Mouse (Mus musculus): Measurements from ENCODE around the gene Btbd9.

DNA sequence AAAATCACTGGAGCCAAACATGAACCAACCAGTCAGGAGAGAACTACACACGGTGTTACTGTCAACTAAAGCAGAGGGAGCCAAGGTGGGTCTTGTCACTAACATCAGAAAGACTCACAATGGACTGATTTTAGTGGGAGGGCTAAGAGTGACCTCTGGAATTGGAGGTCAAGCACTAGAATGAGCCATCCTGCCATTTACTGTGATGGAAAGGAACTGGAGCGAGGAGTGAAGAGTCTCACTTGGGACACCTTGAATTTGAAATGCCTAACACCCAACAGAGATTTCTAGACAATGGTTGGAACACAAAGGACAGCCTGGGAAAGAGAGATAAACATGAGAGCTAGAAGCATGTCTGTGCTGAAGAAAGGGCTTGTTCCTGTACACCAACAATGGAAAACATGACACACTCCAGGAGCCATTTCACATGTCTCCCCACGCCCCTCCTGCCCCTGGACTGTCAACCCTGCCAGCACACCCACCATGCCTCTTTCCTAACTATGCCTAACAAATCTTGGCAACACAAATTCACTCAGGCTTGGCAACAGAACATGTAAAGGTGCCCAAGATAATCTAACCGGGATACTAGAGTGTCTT lies 152.9 kb downstream of the Btbd9 start:
- TF ChIP-seq GATA1 (IDR thresholded peaks at IDR 0.05; ENCODE audit: borderline replicate concordance, low read length) (no peak), FLI1 (IDR thresholded peaks at IDR 0.05; ENCODE audit: low read length) (no peak)

Measured in megakaryocyte, embryonic 14.5 days (primary cell).